Comparison of ENCODE assay signal across 18 mouse cellular contexts in genomic region chr4:131242250-131242649, GRCm38 (mm10).
DNase-seq lines count a peak whose midpoint lies in the region.
"Had no signal": no experiment of that assay in that cellular context is flagged by ENCODE, and none has a peak within 500 bp of the region (broad histone marks: within the 10 kb centered on the region; RNA-seq: fewer than 3 reads in every experiment).

No protein-coding gene starts in this region.

- 69% methylated on average over 4 of the region's 4 CpGs for WGBS in limb, embryonic 10.5 days

- peak; percentile 11 to 22 for DNase-seq in heart, adult 18-20 months
- no peak for DNase-seq in heart, adult 8-10 months (ENCODE audit: low spot score)
- DNase-seq in brain, adult 2 months (ENCODE audit: low read depth, low spot score): peak; percentile 66
- DNase-seq in cerebellum, adult 18-20 months: peak; percentile 67 to 69
- peak; percentile 46 to 53 for DNase-seq in cerebellum, postnatal 36 days
- DNase-seq in limb, embryonic 10.5 days (ENCODE audit: low spot score): no peak
- no peak for DNase-seq in gastrocnemius, adult 8-10 months (ENCODE audit: low spot score in 2 of 2)
- DNase-seq: adrenal gland, postnatal 25 days; embryo, embryonic 11 days; gastrocnemius, postnatal 36 days; kidney, postnatal 36 days; liver, embryonic 13.5 days; lung, adult 2 months had no signal

- H3K36me3 ChIP-seq in limb, embryonic 10.5 days: no peaks in the 10 kb centered on the region
- H3K36me3 ChIP-seq: embryonic facial prominence, embryonic 13.5 days; liver, embryonic 13.5 days; midbrain, embryonic 13.5 days had no signal

- no peaks in the 10 kb centered on the region for H3K9me3 ChIP-seq in limb, embryonic 10.5 days (replicated peaks)
- H3K9me3 ChIP-seq: embryonic facial prominence, embryonic 13.5 days; liver, embryonic 13.5 days had no signal

- no peak overlapping the region for H3K4me3 ChIP-seq in limb, embryonic 10.5 days
- H3K4me3 ChIP-seq: embryonic facial prominence, embryonic 13.5 days; erythroblast, embryonic 14.5 days; liver, embryonic 13.5 days; megakaryocyte, embryonic 14.5 days; midbrain, embryonic 13.5 days had no signal

- 0 out of 2 replicates have a peak, but pooled peaks cover 11% of the 10 kb centered on the region for H3K27me3 ChIP-seq in limb, embryonic 10.5 days (ENCODE audit: low read depth, poor library complexity, severe bottlenecking)
- H3K27me3 ChIP-seq: embryonic facial prominence, embryonic 13.5 days; liver, embryonic 13.5 days had no signal

- no peak overlapping the region for H3K27ac ChIP-seq in limb, embryonic 10.5 days
- H3K27ac ChIP-seq: embryonic facial prominence, embryonic 13.5 days; hindbrain, postnatal 0 days; liver, embryonic 13.5 days; midbrain, embryonic 13.5 days had no signal

- peaks cover 16% of the 10 kb centered on the region for H3K4me1 ChIP-seq in limb, embryonic 10.5 days
- H3K4me1 ChIP-seq: liver, embryonic 13.5 days; megakaryocyte, embryonic 14.5 days had no signal

Comparison
In these comparisons a context has a peak if more than half of its experiments do, and no peak if none do; other contexts are left out.
1. DNase-seq: peak in heart, adult 18-20 months (2 of 2), brain, adult 2 months (single experiment), cerebellum, adult 18-20 months (2 of 2) and cerebellum, postnatal 36 days (2 of 2); none in heart, adult 8-10 months (single experiment), limb, embryonic 10.5 days (single experiment) and gastrocnemius, adult 8-10 months (0 of 2).